Mouse (Mus musculus) stomach, embryonic 15.5 days (tissue): ENCODE measurements around the gene Galnt3. TPM values are rescaled to one million over a fixed set of nuclear protein-coding genes. Genes with fewer than 3 reads are reported as not detected.

ENCODE experiments used
- ATAC-seq: fragments of 200-750 bp; cut with Nextera tagmentation; 2 replicates; pipeline ENCODE4 v1.8.0; 2017; ENCODE audit warnings: low read depth, moderate number of reproducible peaks, moderate TSS enrichment; ENCODE audit not compliant: insufficient read depth, low FRiP score
- H3K27ac ChIP-seq: fragments of 300-500 bp; sonication (generic); 2 replicates; pipeline ENCODE4 v1.5.1; 2015; ENCODE audit warnings: mild to moderate bottlenecking, inconsistent platforms
- H3K27me3 ChIP-seq: fragments of 300-500 bp; sonication (generic); replicated peaks from 2 replicates; pipeline ENCODE4 v1.6.1; 2015; ENCODE audit warnings: inconsistent platforms
- H3K36me3 ChIP-seq: fragments of 300-500 bp; sonication (generic); 2 replicates; pipeline ENCODE4 v1.6.1; 2015; ENCODE audit warnings: inconsistent platforms
- H3K4me1 ChIP-seq: fragments of 300-500 bp; sonication (generic); 2 replicates; pipeline ENCODE4 v1.6.1; 2015; ENCODE audit warnings: inconsistent platforms
- H3K4me2 ChIP-seq: fragments of 300-500 bp; sonication (generic); 2 replicates; pipeline ENCODE4 v1.6.1; 2015; ENCODE audit warnings: mild to moderate bottlenecking, inconsistent platforms
- H3K4me3 ChIP-seq: fragments of 300-500 bp; sonication (generic); replicated peaks from 2 replicates; pipeline ENCODE4 v1.5.1; 2015; ENCODE audit warnings: inconsistent platforms
- H3K9ac ChIP-seq: fragments of 300-500 bp; sonication (generic); 2 replicates; pipeline ENCODE4 v1.6.1; 2015; ENCODE audit warnings: inconsistent platforms
- H3K9me3 ChIP-seq: fragments of 300-500 bp; sonication (generic); 2 replicates; pipeline ENCODE4 v1.6.1; 2016; ENCODE audit warnings: inconsistent platforms
- WGBS: fragments of 180-500 bp; shearing (Covaris S2); methylation state at CpG from one replicate; pipeline ENCODE4 v1.1.7; 2015; 5-methylcytosine and 5-hydroxymethylcytosine counted together
- polyA plus RNA-seq: library from polyadenylated mRNA; unstranded; fragments of >200 nt; fragmentation: Nextera tagmentation; extraction: Ambion mirVana; gene quantifications from 2 replicates; pipeline ENCODE4 v1.2.1, GENCODE M21; 2015

Gene Galnt3
- polyA plus RNA-seq, 1 experiment from 2014 or later, result 9.4 TPM

- Histone ChIP-seq H3K9me3 (no peaks in the 10 kb centered on the region), H3K4me2 (no peak overlapping the region), H3K4me3 (no peak overlapping the region), H3K27ac (no peak overlapping the region), H3K9ac (no peak overlapping the region), H3K36me3 (no peaks in the 10 kb centered on the region), H3K4me1 (no peaks in the 10 kb centered on the region), H3K27me3 (no peaks in the 10 kb centered on the region)
- no peak for ATAC-seq
- 72% methylated on average over 2 of the region's 2 CpGs for WGBS
These were observed 17.9 kb upstream of the Galnt3 start for GRCm38 (mm10) chr2:66142711-66143110.

- no peaks in the 10 kb centered on the region for H3K4me1 ChIP-seq
- no peak overlapping the region for H3K9ac ChIP-seq
- no peak overlapping the region for H3K4me3 ChIP-seq
- WGBS, result 90% methylated on average over 2 of the region's 2 CpGs
- no peaks in the 10 kb centered on the region for H3K27me3 ChIP-seq
- H3K27ac ChIP-seq, result no peak overlapping the region
- no peak for ATAC-seq
- no peaks in the 10 kb centered on the region for H3K36me3 ChIP-seq
- H3K4me2 ChIP-seq, result no peak overlapping the region
- no peaks in the 10 kb centered on the region for H3K9me3 ChIP-seq
These were observed 17.5 kb upstream of the Galnt3 start for GRCm38 (mm10) chr2:66142268-66142667.

- Histone ChIP-seq H3K4me2 (no peak overlapping the region), H3K9me3 (no peaks in the 10 kb centered on the region), H3K4me3 (no peak overlapping the region), H3K36me3 (no peaks in the 10 kb centered on the region), H3K27ac (no peak overlapping the region), H3K27me3 (no peaks in the 10 kb centered on the region), H3K4me1 (no peaks in the 10 kb centered on the region), H3K9ac (no peak overlapping the region)
- WGBS, result 72% methylated on average over 4 of the region's 4 CpGs
- ATAC-seq, result no peak
These were observed 15.5 kb upstream of the Galnt3 start for GRCm38 (mm10) chr2:66140246-66140645.

GRCm38 (mm10) chr2:66131862-66132544, 7.2 kb upstream of the Galnt3 start:
- Histone ChIP-seq H3K9me3 (no peaks in the 10 kb centered on the region), H3K27ac (no peak overlapping the region), H3K4me3 (no peak overlapping the region), H3K9ac (no peak overlapping the region), H3K27me3 (no peaks in the 10 kb centered on the region), H3K36me3 (no peaks in the 10 kb centered on the region), H3K4me2 (no peak overlapping the region), H3K4me1 (no peaks in the 10 kb centered on the region)
- WGBS, result 35% methylated on average over 8 of the region's 8 CpGs
- ATAC-seq, result no peak

- Histone ChIP-seq H3K4me2 (no peak overlapping the region), H3K4me1 (peaks cover 3% of the 10 kb centered on the region; the same call in 1 of the 2 replicates), H3K4me3 (no peak overlapping the region), H3K9ac (no peak overlapping the region), H3K27me3 (peaks cover 4% of the 10 kb centered on the region; the same call in 1 of the 2 replicates), H3K9me3 (no peaks in the 10 kb centered on the region), H3K36me3 (no peaks in the 10 kb centered on the region), H3K27ac (no peak overlapping the region)
- ATAC-seq, result no peak
- 87% methylated on average over 2 of the region's 2 CpGs for WGBS
These were observed 4.1 kb upstream of the Galnt3 start for GRCm38 (mm10) chr2:66128941-66129340.

GRCm38 (mm10) chr2:66127541-66127940, 2.7 kb upstream of the Galnt3 start:
- Histone ChIP-seq H3K9me3 (no peaks in the 10 kb centered on the region), H3K4me1 (peaks cover 5% of the 10 kb centered on the region; the same call in 1 of the 2 replicates), H3K27ac (no peak overlapping the region), H3K36me3 (no peaks in the 10 kb centered on the region), H3K9ac (no peak overlapping the region), H3K4me3 (no peak overlapping the region), H3K27me3 (peaks cover 4% of the 10 kb centered on the region; the same call in 1 of the 2 replicates), H3K4me2 (no peak overlapping the region)
- no peak for ATAC-seq
- 71% methylated on average over 1 of the region's 1 CpGs for WGBS

- H3K4me1 ChIP-seq, result peaks cover 5% of the 10 kb centered on the region; the same call in 1 of the 2 replicates
- no peak overlapping the region for H3K4me3 ChIP-seq
- 86% methylated on average over 4 of the region's 4 CpGs for WGBS
- no peak overlapping the region for H3K9ac ChIP-seq
- no peak overlapping the region for H3K27ac ChIP-seq
- no peaks in the 10 kb centered on the region for H3K9me3 ChIP-seq
- peaks cover 4% of the 10 kb centered on the region; the same call in 1 of the 2 replicates for H3K27me3 ChIP-seq
- no peaks in the 10 kb centered on the region for H3K36me3 ChIP-seq
- no peak for ATAC-seq
- H3K4me2 ChIP-seq, result no peak overlapping the region
These were observed 2.1 kb upstream of the Galnt3 start for GRCm38 (mm10) chr2:66126936-66127335.

- Histone ChIP-seq H3K27me3 (peaks cover 4% of the 10 kb centered on the region; the same call in 1 of the 2 replicates), H3K4me2 (peak overlapping the region; percentile 100), H3K4me1 (peaks cover 5% of the 10 kb centered on the region; the same call in 1 of the 2 replicates), H3K27ac (no peak overlapping the region), H3K4me3 (peak overlapping the region; percentile 71), H3K9me3 (no peaks in the 10 kb centered on the region), H3K36me3 (no peaks in the 10 kb centered on the region), H3K9ac (peak overlapping the region; percentile 52)
- peak; percentile 67 for ATAC-seq
- under 1% methylated on average over 52 of the region's 57 CpGs for WGBS
These were observed 821 bp downstream of the Galnt3 start for GRCm38 (mm10) chr2:66123756-66124589.

- Histone ChIP-seq H3K36me3 (no peaks in the 10 kb centered on the region), H3K27me3 (no peaks in the 10 kb centered on the region), H3K4me2 (no peak overlapping the region), H3K27ac (no peak overlapping the region), H3K9me3 (no peaks in the 10 kb centered on the region), H3K9ac (no peak overlapping the region), H3K4me3 (no peak overlapping the region), H3K4me1 (no peaks in the 10 kb centered on the region)
- no peak for ATAC-seq
- 71% methylated on average over 3 of the region's 3 CpGs for WGBS
These were observed 7.1 kb downstream of the Galnt3 start for GRCm38 (mm10) chr2:66117686-66118085.

GRCm38 (mm10) chr2:66107864-66108514, 16.8 kb downstream of the Galnt3 start:
- no peaks in the 10 kb centered on the region for H3K27me3 ChIP-seq
- no peak overlapping the region for H3K4me2 ChIP-seq
- WGBS, result 92% methylated on average over 9 of the region's 9 CpGs
- no peak overlapping the region for H3K9ac ChIP-seq
- H3K27ac ChIP-seq, result no peak overlapping the region
- no peaks in the 10 kb centered on the region for H3K36me3 ChIP-seq
- H3K9me3 ChIP-seq, result no peaks in the 10 kb centered on the region
- H3K4me3 ChIP-seq, result no peak overlapping the region
- no peak for ATAC-seq
- H3K4me1 ChIP-seq, result no peaks in the 10 kb centered on the region

- ATAC-seq, result no peak
- Histone ChIP-seq H3K4me1 (no peaks in the 10 kb centered on the region), H3K27ac (no peak overlapping the region), H3K4me2 (no peak overlapping the region), H3K27me3 (no peaks in the 10 kb centered on the region), H3K9ac (no peak overlapping the region), H3K36me3 (no peaks in the 10 kb centered on the region), H3K9me3 (no peaks in the 10 kb centered on the region), H3K4me3 (no peak overlapping the region)
- WGBS, result 31% methylated on average over 10 of the region's 10 CpGs
These were observed 20.9 kb downstream of the Galnt3 start for GRCm38 (mm10) chr2:66103740-66104436.
